Comparison of ENCODE assay signal across 8 mouse cellular contexts in genomic region chr1:180256866-180257265, GRCm38 (mm10). TPM values are rescaled to one million over a fixed set of nuclear protein-coding genes. Genes with fewer than 3 reads are reported as not detected.
DNase-seq lines count a peak whose midpoint lies in the region; ATAC-seq and TF ChIP-seq lines count a peak whose summit lies in the region.

No protein-coding gene starts in this region.

- WGBS in forebrain, embryonic 16.5 days: 57% methylated on average over 4 of the region's 4 CpGs
- 45% methylated on average over 4 of the region's 4 CpGs for WGBS in liver, embryonic 15.5 days (ENCODE audit: insufficient replicate concordance)

- H3K4me1 ChIP-seq in ES-Bruce4 (ENCODE audit: control insufficient read depth, insufficient read depth, low read length): peaks cover 2% of the 10 kb centered on the region
- H3K4me1 ChIP-seq in forebrain, embryonic 16.5 days (replicated peaks; ENCODE audit: control insufficient read depth, insufficient read depth, low read length): peaks cover 10% of the 10 kb centered on the region
- peaks cover 91% of the 10 kb centered on the region for H3K4me1 ChIP-seq in liver, embryonic 15.5 days (replicated peaks)

- intact Hi-C loops in gastrocnemius, postnatal 14 days (cut with DNase I; ENCODE audit: low total_unique reads): no loop called here
- intact Hi-C loops in gastrocnemius, postnatal 36 days (cut with DNase I): no loop called here

- no peaks in the 10 kb centered on the region for H3K9me3 ChIP-seq in ES-Bruce4 (replicated peaks; ENCODE audit: control insufficient read depth, insufficient read depth, low read length, poor library complexity, severe bottlenecking)
- no peaks in the 10 kb centered on the region for H3K9me3 ChIP-seq in forebrain, embryonic 16.5 days (ENCODE audit: control insufficient read depth, low read length)
- H3K9me3 ChIP-seq in liver, embryonic 15.5 days (replicated peaks): no peaks in the 10 kb centered on the region

- TF ChIP-seq CTCF in ES-Bruce4 (IDR thresholded peaks at IDR 0.05; ENCODE audit: low read depth, low read length): no peak

- TF ChIP-seq POLR2A in ES-Bruce4 (IDR thresholded peaks at IDR 0.05; ENCODE audit: insufficient read depth, low read length): no peak

- H3K27ac ChIP-seq in ES-Bruce4 (ENCODE audit: insufficient read depth, low read length): no peak overlapping the region
- H3K27ac ChIP-seq in forebrain, embryonic 16.5 days (ENCODE audit: low read length): no peak overlapping the region
- H3K27ac ChIP-seq in liver, embryonic 15.5 days (replicated peaks): peak overlapping the region; percentile 91

- peak overlapping the region; percentile 54; the same call in 1 of the 2 replicates for H3K9ac ChIP-seq in ES-Bruce4 (ENCODE audit: low read depth, poor library complexity, severe bottlenecking)
- peak overlapping the region; percentile 83 for H3K9ac ChIP-seq in forebrain, embryonic 16.5 days (replicated peaks; ENCODE audit: low read depth, low read length)
- peak overlapping the region; percentile 85 for H3K9ac ChIP-seq in liver, embryonic 15.5 days

- H3K27me3 ChIP-seq in ES-Bruce4 (ENCODE audit: control insufficient read depth, insufficient read depth, low read length, poor library complexity, severe bottlenecking): no peaks in the 10 kb centered on the region
- H3K27me3 ChIP-seq in forebrain, embryonic 16.5 days (replicated peaks; ENCODE audit: control insufficient read depth, insufficient read depth, low read length): no peaks in the 10 kb centered on the region
- H3K27me3 ChIP-seq in liver, embryonic 15.5 days: no peaks in the 10 kb centered on the region

- ATAC-seq in forebrain, embryonic 16.5 days: peak; percentile 1; the same call in 1 of the 2 replicates
- no peak for ATAC-seq in liver, embryonic 15.5 days (ENCODE audit: insufficient read depth)

- peak; percentile 89 for DNase-seq in heart, adult 11 months
- DNase-seq in heart, adult 18-20 months: no peak
- no peak for DNase-seq in gastrocnemius, postnatal 14 days
- DNase-seq in spleen, postnatal 36 days (ENCODE audit: low spot score in 2 of 2): no peak
- no peak for DNase-seq in gastrocnemius, postnatal 36 days

- peak overlapping the region; percentile 91 for H3K4me2 ChIP-seq in forebrain, embryonic 16.5 days (ENCODE audit: low read length)
- H3K4me2 ChIP-seq in liver, embryonic 15.5 days: peak overlapping the region; percentile 100

- no peaks in the 10 kb centered on the region for H3K36me3 ChIP-seq in ES-Bruce4 (ENCODE audit: control insufficient read depth, insufficient read depth, low read length, poor library complexity, severe bottlenecking)
- no peaks in the 10 kb centered on the region for H3K36me3 ChIP-seq in forebrain, embryonic 16.5 days (ENCODE audit: control insufficient read depth, insufficient read depth)
- no peaks in the 10 kb centered on the region for H3K36me3 ChIP-seq in liver, embryonic 15.5 days (replicated peaks)

- no peak for TF ChIP-seq EP300 in ES-Bruce4 (IDR thresholded peaks at IDR 0.05; ENCODE audit: insufficient read depth, low read depth, low read length)

- H3K4me3 ChIP-seq in ES-Bruce4 (ENCODE audit: low read depth, low read length): no peak overlapping the region; the same call in 1 of the 2 replicates
- peak overlapping the region; percentile 80 for H3K4me3 ChIP-seq in forebrain, embryonic 16.5 days (replicated peaks; ENCODE audit: low read length)
- peak overlapping the region; percentile 93 for H3K4me3 ChIP-seq in liver, embryonic 15.5 days (replicated peaks)

RNA-seq across cellular contexts. Expression of gene Psen2, which starts 6.4 kb away (rescaled TPM):
- 10 to 100 TPM; 12.1 to 16.3 TPM for total RNA-seq in heart, adult 18-20 months (2021)
- 11.7 and 13.7 TPM in 2 replicates for polyA plus RNA-seq in ES-Bruce4 (2011; ENCODE audit: insufficient read depth, insufficient read length, low read depth, missing spikeins)
- polyA plus RNA-seq in forebrain, embryonic 16.5 days (2015; fragmentation: Nextera tagmentation; extraction: Ambion mirVana): 11.5 and 14.7 TPM in 2 replicates
- polyA plus RNA-seq in liver, embryonic 15.5 days (2015; fragmentation: Nextera tagmentation; extraction: Ambion mirVana): 27.0 and 30.6 TPM in 2 replicates
- 10 to 100 TPM in 1 of 2 experiments, 1 to 10 TPM in 1; 10.0 to 10.3 TPM for total RNA-seq in gastrocnemius, postnatal 14 days (2021)
- total RNA-seq in gastrocnemius, postnatal 36 days (2021): 1 to 10 TPM; 7.9 to 8.0 TPM

RNA-seq across cellular contexts. Expression of gene Coq8a, which starts 57.5 kb away (rescaled TPM):
- total RNA-seq in heart, adult 18-20 months (2021): 1,000 to 10,000 TPM in 1 of 2 experiments, 100 to 1,000 TPM in 1; 974 to 1,043 TPM
- 6.8 and 6.9 TPM in 2 replicates for polyA plus RNA-seq in ES-Bruce4 (2011; ENCODE audit: insufficient read depth, insufficient read length, low read depth, missing spikeins)
- 4.1 and 5.1 TPM in 2 replicates for polyA plus RNA-seq in forebrain, embryonic 16.5 days (2015; fragmentation: Nextera tagmentation; extraction: Ambion mirVana)
- 25.3 and 27.0 TPM in 2 replicates for polyA plus RNA-seq in liver, embryonic 15.5 days (2015; fragmentation: Nextera tagmentation; extraction: Ambion mirVana)
- total RNA-seq in gastrocnemius, postnatal 14 days (2021): 100 to 1,000 TPM; 498 to 743 TPM
- total RNA-seq in gastrocnemius, postnatal 36 days (2021): 1,000 to 10,000 TPM in 1 of 2 experiments, 100 to 1,000 TPM in 1; 793 to 1,026 TPM
